Mouse (Mus musculus): ENCODE measurements around the gene Olfr168.
"Not testable (repeated sequence)": the region's sequence is repeated elsewhere in the genome, so short reads cannot be mapped to it uniquely, and the experiment has no call there.

Gene Olfr168

DNA sequence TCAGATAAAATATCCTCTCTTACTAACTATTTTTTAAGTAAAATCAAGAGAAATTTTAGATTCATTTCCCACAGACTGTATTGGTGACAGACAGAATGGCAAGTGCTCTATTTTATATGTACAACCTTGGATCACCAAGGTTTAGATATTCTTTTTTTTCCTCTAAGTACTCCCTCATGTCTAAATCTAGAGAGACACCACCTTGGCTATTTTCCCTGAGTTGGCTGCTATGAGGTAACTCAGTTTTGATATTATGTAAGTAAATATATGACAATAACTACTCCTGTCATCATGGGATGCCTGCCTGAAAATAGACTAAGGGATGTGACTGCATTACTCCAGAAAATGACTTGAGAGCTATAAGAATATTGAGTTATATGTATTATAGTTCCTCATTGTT is at the start of gene Olfr168:
Olfr168 (minus strand) TSS at position 101 of the 400 bp plus-strand sequence.
- DNase-seq (ENCODE audit: low spot score), result no peak

DNA sequence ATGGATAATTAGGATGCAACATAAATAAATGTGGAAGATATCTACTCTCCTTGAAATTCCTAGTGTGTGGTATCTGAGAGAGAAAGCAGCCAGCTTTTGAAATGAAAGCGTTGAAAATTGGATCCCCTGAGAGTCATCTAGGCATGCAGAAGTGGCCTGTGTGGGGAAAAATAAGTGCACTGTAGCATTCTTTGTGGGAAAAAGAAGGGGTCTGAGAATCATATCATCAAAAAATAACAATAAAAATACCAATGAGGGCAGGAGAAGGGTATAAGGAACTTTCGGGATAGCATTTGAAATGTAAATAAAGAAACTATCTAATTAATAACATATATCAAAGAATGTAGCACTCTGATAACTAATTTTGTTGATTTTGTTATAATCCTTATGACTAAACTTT is 36.4 kb upstream of the Olfr168 start, which contains the start of gene Olfr169:
Olfr169 (minus strand) TSS at position 101 of the 400 bp plus-strand sequence.
- not testable (repeated sequence) for DNase-seq (ENCODE audit: low spot score)

DNA sequence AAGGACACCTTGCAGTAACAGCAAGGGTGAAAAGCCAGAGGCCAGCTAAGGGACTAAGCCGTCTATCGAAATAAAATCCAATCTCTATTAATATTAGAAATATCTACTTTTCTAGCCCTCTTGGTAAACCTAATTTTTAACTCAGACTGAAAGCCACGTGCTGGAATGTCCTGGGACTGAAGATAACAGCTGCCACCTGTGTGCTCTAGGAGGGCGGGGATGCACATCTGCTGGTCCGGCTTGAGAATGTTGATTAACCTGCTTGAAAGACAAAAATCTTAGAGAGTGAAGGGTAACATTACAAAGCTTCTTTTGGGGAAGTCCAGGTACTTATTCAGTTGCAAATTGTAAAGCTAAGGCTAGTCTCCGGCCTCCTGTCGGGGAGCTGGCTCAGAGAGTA is 18.1 kb upstream of the Olfr168 start:
- not testable (repeated sequence) for DNase-seq (ENCODE audit: low spot score)

DNA sequence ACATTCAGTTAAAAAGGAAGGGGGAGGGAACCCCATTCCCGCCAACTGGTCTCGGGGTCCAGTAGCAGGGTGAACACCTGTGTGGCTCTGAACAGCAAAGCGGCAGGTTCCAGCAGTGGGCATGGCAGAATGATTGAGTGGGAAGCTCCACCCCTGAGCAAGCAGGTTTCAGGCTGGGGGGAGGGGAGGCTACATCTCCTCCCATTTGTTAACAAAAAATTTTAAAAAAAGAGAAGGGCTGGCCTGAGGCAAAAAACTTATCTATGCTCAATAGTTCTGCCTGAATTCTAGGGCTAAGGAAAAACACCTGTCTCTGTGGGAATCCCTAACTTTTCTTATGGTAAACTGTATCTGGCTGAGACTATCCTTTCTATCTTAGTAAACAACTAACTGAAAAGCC is 16.9 kb upstream of the Olfr168 start:
- DNase-seq (ENCODE audit: low spot score), result not testable (repeated sequence)

DNA sequence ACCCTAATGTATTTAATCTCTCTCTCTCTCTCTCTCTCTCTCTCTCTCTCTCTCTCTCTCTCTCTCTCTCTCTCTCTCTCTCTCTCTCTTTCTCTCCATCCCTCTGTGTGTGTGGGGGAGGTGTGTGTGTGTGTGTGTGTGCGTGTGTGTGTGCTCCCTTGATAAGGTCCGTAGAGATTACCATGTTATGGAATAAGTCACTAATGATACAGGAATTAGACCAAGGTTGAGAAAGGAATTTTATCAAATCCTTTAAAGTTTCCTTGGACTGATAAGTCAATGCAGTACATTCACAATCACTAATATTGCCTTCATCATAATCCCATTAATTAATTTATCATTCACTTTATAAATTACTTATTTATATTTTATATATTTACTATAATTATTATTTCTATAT is 13.2 kb downstream of the Olfr168 start, which contains the start of gene Olfr167:
Olfr167 (minus strand) TSS at position 101 of the 400 bp plus-strand sequence.
- DNase-seq (ENCODE audit: low spot score), result no peak

DNA sequence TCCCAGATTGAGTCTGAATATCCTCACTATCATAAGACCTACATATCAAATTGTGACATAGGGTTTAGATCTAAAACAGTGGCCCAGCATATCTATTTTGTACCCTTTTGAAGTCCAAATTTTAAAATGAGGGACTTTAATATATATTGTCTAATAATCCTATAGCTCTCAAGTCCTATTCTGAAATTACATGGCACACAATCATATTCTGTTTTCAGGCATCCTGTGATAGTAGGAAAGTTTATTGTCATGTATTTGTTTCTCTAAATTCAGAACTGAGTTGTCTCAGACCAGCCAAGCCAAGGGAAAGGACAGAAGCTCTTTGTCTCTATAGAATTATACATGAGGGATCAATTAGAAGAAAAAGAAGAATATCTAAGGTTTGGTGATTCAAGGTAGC is 52.0 kb downstream of the Olfr168 start, which contains the start of gene Olfr166:
Olfr166 (plus strand) TSS at position 301 of the 400 bp plus-strand sequence.
- DNase-seq (ENCODE audit: low spot score), result no peak

Measured in c-Kit-positive CD71-positive TER-119-positive erythroid progenitor cells, embryonic 14.5 days (primary cell).